Mouse (Mus musculus) right cerebral cortex, postnatal 36 days (tissue): ENCODE measurements around the gene Zcchc7.
A peak's percentile ranks its signal among the peaks of the same experiment; 100 is the strongest.

Experiments used
- DNase-seq, 2 experiments: peaks; one replicate each; pipeline ENCODE4 v3.0.0; 2022; ENCODE audit warnings: low spot score in 2 of 2, mixed read lengths in 1 of 2

Zcchc7 gene

GRCm38 (mm10) chr4:44755553-44756133, at the start of gene Zcchc7:
TSS of gene Zcchc7 (plus strand) at chr4:44755877.
- DNase-seq = no peak

DNA sequence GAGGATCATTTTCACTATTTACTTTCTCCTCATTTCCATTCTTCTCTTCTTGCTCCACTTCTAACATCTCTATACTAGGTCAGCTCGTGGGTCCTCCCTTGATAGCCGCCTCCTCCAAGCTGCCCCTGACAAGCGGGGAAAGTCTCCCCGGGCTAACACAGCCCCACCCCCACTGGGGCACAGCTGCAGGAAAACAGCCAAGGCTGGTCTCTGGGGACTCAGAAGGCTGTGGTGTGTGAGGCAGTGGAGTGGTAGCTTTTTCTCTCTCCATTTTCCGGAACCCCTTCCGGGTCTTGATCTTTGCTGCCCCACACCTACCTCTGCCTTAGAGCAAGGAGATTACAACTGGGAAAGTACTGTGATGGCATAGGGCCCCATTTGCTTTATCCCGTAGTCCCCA, 49.7 kb upstream of the Zcchc7 start:
- DNase-seq = no peak

DNA sequence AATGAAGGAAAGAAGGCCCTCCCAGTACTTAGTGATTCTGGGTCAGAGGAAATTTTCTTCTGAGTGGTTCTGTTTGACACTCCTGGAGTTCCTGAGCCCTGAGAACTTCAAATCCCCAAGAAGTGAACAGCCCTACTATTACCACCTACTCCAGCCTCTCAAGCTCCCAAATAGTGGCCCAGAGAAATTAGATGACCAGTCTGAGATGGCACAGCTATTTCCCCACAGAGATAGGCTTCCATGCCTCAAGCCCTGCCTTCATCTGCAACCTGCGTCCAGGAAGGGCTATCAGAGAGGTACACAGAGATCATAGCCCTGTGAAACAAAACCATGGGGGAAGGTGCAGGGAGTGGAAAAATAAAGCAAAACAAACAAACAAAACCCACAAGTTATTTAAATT, 48.8 kb upstream of the Zcchc7 start:
- no peak for DNase-seq

- DNase-seq = no peak
Observed at GRCm38 (mm10) chr4:44708311-44708710, 47.4 kb upstream of the Zcchc7 start.

- DNase-seq = no peak
Observed at GRCm38 (mm10) chr4:44709091-44709695, 46.5 kb upstream of the Zcchc7 start.

- DNase-seq = no peak
Observed at GRCm38 (mm10) chr4:44709740-44710700, 45.7 kb upstream of the Zcchc7 start, which contains the start of gene Pax5. TSS of gene Pax5 (minus strand) at chr4:44710487.

GRCm38 (mm10) chr4:44710701-44711097, 45.0 kb upstream of the Zcchc7 start:
- no peak for DNase-seq

- DNase-seq = no peak
Observed at GRCm38 (mm10) chr4:44711136-44711900, 44.4 kb upstream of the Zcchc7 start.

GRCm38 (mm10) chr4:44712051-44712700, 43.5 kb upstream of the Zcchc7 start:
- DNase-seq = no peak

- DNase-seq = no peak
Observed at GRCm38 (mm10) chr4:44712786-44713553, 42.7 kb upstream of the Zcchc7 start.

DNA sequence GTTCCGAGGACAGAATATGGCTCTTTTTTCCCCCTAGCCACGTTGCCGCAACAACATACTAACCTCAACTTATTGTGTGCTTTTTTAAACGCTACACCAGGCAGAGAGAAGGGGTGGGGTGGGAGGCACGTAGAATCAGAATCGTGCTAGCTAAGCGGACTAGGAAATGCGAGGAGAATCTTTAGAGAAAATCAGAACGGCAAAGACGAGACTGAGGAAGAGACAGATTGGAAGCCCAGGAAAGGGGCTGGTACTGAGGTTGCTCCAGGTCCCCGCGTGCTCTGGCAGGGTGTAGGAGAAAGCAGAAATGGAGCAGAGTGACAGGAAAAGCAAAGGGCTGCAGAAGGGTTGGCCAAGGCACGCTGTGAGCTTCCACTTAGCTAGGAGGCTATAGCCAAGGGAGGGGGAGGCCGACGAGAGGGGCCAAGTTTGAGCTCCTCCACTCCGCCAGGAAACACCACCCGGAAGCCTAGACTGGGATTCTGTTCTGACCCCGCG, 42.1 kb upstream of the Zcchc7 start:
- no peak for DNase-seq

DNA sequence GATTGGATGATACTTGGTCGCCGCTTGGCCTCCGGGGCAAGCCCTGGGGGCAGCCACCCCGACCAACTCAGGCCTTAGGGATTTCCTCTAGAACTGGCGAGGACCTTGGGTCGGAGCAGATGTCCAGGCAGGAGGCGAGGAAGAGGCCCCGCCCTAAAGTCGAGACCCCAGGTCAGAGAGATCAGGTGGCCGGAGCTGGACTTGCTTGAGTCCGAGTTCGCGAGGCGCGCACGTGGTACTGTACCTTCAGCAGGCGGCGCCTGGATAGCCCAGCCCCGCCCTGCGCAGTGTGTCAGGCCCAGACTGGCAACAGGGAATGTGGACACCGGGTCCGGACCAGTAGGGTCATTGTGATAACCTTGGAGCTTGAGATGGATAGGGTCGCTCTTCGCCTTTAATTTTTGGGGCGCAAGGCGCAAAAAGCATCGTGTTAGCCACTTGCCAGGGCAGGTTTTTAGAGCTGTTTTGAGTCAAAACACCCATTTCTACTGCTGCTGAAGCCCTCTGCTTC, 41.5 kb upstream of the Zcchc7 start:
- no peak for DNase-seq

- no peak for DNase-seq
Observed at GRCm38 (mm10) chr4:44715621-44716160, 40.0 kb upstream of the Zcchc7 start.

- no peak for DNase-seq
Observed at GRCm38 (mm10) chr4:44716391-44716790, 39.3 kb upstream of the Zcchc7 start.

DNA sequence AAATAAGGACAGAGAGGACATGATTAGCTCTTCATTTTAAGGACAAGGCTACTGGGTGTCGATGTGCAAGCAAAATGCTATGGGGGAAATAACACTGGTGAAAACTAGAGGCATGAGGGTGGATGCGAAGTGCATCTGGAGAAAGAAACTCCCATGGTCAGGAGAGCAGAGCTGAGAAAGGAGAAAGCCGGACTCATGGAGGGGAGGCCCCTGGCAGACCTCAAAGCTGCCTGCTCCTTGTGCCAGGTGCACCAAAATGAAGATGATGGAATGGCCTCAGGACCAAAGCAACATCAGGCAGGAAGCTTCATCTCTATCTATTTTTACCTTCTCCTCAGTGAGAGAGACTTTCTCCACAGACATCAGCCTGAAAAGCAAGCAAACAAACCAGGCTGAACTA, 38.0 kb upstream of the Zcchc7 start:
- no peak for DNase-seq

DNA sequence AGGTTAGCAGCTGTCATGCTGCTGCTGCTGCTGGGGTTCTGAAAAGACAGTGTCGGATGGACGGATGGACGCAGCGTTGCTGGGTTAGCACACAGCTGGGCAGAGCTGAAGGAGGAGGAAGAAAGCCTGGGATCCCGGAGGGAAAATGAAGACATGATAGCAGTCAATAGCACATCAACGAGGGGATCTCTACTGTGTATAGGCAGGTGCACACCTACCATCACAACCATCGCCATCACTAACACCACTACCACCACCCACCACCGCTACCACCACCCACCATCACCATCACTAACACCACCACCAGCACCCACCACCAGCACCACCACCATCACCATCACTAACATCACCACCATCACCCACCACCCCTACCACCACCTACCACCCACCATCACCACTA, 35.6 kb upstream of the Zcchc7 start:
- no peak for DNase-seq

DNA sequence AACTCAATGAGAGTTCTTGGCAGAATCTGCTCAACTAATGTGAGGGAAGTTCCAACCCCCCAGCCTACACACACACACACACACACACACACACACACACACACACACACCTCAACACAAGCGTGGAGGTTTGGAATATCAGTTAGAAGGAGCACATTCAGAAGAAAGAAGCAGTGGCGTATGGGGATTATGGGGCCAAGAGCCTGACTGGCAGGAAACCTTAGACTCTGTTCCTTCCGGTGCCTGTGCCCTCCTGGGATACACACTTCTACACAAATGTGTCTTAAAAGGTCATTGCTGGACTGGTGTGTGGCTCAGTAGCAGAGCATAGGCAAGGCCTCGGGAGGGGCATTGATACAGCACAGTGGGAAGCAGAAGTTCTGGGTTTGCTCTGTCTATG, 34.4 kb upstream of the Zcchc7 start:
- no peak for DNase-seq

- no peak for DNase-seq
Observed at GRCm38 (mm10) chr4:44740471-44740870, 15.2 kb upstream of the Zcchc7 start.

GRCm38 (mm10) chr4:44756134-44756951, 666 bp downstream of the Zcchc7 start:
- DNase-seq = peak; percentile 91 to 93
